Mouse (Mus musculus): ENCODE measurements around the gene Olfr54.

GRCm38 (mm10) chr11:51035951-51036350 lies 21.9 kb downstream of the Olfr54 start:
- no peak for TF ChIP-seq CTCF (IDR thresholded peaks at IDR 0.05; ENCODE audit: low read depth, low read length)
- no peak for TF ChIP-seq POLR2A (IDR thresholded peaks at IDR 0.05; ENCODE audit: extremely low read depth, insufficient read depth, low read length)

Measured in liver, adult 2 months (tissue).